Mouse (Mus musculus): ENCODE data around the gene Mea1. TPM values are rescaled to one million over a fixed set of nuclear protein-coding genes. Genes with fewer than 3 reads are reported as not detected.

The Mea1 gene
- polyA plus RNA-seq, 1 experiment: 216 TPM

GRCm38 (mm10) chr17:46667712-46668111, 10.9 kb upstream of the Mea1 start:
- Histone ChIP-seq H3K9me3 (no peaks in the 10 kb centered on the region), H3K27me3 (replicated peaks) (no peaks in the 10 kb centered on the region), H3K4me1 (peaks cover 12% of the 10 kb centered on the region), H3K4me3 (replicated peaks) (no peak overlapping the region), H3K36me3 (replicated peaks; ENCODE audit: low read length) (peaks cover 94% of the 10 kb centered on the region)
- TF ChIP-seq FLI1 (IDR thresholded peaks at IDR 0.05; ENCODE audit: low read length): no peak
- no peak for TF ChIP-seq GATA1 (IDR thresholded peaks at IDR 0.05; ENCODE audit: borderline replicate concordance, low read length)

DNA sequence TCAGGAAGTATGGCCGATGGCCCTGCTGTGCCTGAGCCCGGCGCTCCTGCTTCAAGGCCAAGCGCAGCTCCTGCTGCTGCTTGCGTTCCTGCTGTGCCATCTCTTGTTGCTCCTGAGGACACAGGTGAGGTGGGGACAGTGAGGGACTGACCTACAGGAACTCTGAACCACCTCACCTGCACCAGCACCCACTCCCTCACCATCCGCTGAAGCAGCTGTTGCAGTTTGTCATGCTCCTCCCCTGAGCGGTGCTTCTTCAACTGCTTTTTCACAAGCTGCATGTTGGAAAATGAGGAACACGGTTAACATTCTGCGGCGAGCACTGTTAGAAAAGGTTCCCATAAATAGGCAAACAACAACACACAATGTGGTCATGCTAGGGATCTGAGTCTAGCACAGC, 8.7 kb upstream of the Mea1 start:
- TF ChIP-seq FLI1 (IDR thresholded peaks at IDR 0.05; ENCODE audit: low read length): no peak
- H3K4me3 ChIP-seq (replicated peaks): no peak overlapping the region
- H3K36me3 ChIP-seq (replicated peaks; ENCODE audit: low read length): peaks cover 80% of the 10 kb centered on the region
- no peaks in the 10 kb centered on the region for H3K9me3 ChIP-seq
- H3K4me1 ChIP-seq: peaks cover 27% of the 10 kb centered on the region
- no peaks in the 10 kb centered on the region for H3K27me3 ChIP-seq (replicated peaks)

DNA sequence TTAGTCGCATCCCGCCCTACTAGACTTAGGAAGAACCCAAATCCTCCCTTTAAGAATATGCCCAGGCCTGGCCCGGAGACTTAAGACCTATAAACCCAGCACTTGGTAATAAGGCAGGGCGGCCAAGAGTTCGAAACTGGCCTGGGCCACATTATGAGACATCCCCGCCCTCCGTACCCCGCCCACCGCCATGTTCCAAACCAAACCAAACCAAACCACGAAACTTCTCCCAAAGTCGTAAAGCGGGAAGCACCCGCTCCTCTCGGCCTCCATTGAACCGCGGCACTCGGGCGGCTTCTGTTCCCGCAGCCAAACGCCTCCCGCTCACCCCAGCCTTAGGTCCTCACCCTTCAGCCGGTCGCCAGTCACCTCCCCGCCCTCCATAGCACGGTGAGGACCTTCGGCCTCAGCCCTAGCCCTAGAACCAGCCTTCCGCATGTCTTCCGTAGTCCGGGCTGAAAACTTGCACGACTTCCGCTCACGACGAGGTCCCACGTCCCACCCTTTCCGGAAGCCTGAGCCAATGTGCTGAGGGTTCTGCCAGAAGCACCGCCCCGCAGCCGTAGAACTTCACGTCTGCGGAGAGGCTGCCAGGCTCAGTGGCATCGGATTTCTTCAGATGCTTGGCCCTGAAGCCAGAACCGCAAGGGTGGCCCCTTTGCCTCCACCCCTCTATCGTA, 4.6 kb upstream of the Mea1 start, which contains the start of gene Rrp36:
Gene Rrp36 (minus strand): TSS at position 503 of the 680 bp plus-strand sequence.
- Histone ChIP-seq H3K27me3 (replicated peaks) (no peaks in the 10 kb centered on the region), H3K36me3 (replicated peaks; ENCODE audit: low read length) (peaks cover 82% of the 10 kb centered on the region), H3K4me3 (replicated peaks) (peak within 1 kb of the TSS; percentile 92), H3K9me3 (no peaks in the 10 kb centered on the region), H3K4me1 (peaks cover 66% of the 10 kb centered on the region)
- TF ChIP-seq GATA1 (IDR thresholded peaks at IDR 0.05; ENCODE audit: borderline replicate concordance, low read length) (no peak), FLI1 (IDR thresholded peaks at IDR 0.05; ENCODE audit: low read length) (peak; percentile 26; the same call in 1 of the 2 replicates)

DNA sequence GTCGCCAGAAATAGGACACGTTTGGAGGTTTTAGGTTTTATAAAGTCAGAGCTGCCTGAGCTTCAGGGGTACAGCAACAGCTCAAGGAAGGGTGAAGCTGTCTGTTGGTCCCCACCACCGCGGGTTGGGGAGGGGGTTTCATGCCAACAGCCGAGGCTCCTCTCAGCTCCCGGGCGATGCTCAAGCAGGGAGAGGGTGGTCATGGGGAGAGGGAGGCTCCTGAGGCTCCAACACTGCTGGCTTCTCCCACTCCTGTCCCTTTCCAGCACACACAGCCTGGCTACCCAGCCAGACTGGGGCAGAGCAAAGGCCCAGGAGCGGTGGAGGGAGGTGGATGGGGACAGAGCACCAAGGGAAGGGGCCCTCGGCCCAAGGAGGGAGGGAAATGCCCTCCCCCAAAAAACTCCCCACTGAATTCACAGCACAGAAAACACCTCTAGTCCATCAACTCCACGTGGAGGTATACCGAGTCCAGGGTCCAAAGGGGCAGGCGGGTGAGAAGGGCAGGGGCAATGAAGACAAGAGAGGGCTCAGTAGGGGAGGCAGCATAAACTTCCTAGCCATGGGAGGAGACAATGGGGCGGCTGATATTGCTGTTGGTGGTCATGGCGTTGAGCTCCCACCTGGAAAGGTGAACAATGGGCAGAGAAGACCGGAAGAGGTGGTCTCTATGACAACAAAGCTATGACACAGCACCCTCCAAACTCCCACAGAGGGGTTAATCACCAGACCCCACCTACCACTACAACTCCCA, 3.9 kb upstream of the Mea1 start:
- H3K9me3 ChIP-seq: no peaks in the 10 kb centered on the region
- peak overlapping the region; percentile 92 for H3K4me3 ChIP-seq (replicated peaks)
- TF ChIP-seq FLI1 (IDR thresholded peaks at IDR 0.05; ENCODE audit: low read length): no peak
- no peak for TF ChIP-seq GATA1 (IDR thresholded peaks at IDR 0.05; ENCODE audit: borderline replicate concordance, low read length)
- H3K36me3 ChIP-seq (replicated peaks; ENCODE audit: low read length): peaks cover 80% of the 10 kb centered on the region
- peaks cover 74% of the 10 kb centered on the region for H3K4me1 ChIP-seq
- H3K27me3 ChIP-seq (replicated peaks): no peaks in the 10 kb centered on the region

- Histone ChIP-seq H3K4me1 (peaks cover 72% of the 10 kb centered on the region), H3K9me3 (no peaks in the 10 kb centered on the region), H3K4me3 (replicated peaks) (peak overlapping the region; percentile 95), H3K36me3 (replicated peaks; ENCODE audit: low read length) (peaks cover 72% of the 10 kb centered on the region), H3K27me3 (replicated peaks) (no peaks in the 10 kb centered on the region)
- TF ChIP-seq GATA1 (IDR thresholded peaks at IDR 0.05; ENCODE audit: borderline replicate concordance, low read length): no peak
- no peak for TF ChIP-seq FLI1 (IDR thresholded peaks at IDR 0.05; ENCODE audit: low read length)
Measured at GRCm38 (mm10) chr17:46678911-46679310, 318 bp downstream of the Mea1 start.

GRCm38 (mm10) chr17:46679843-46680759, 1.5 kb downstream of the Mea1 start:
- TF ChIP-seq GATA1 (IDR thresholded peaks at IDR 0.05; ENCODE audit: borderline replicate concordance, low read length) (no peak), FLI1 (IDR thresholded peaks at IDR 0.05; ENCODE audit: low read length) (no peak)
- H3K27me3 ChIP-seq (replicated peaks): no peaks in the 10 kb centered on the region
- H3K36me3 ChIP-seq (replicated peaks; ENCODE audit: low read length): peaks cover 76% of the 10 kb centered on the region
- H3K9me3 ChIP-seq: no peaks in the 10 kb centered on the region
- peaks cover 63% of the 10 kb centered on the region for H3K4me1 ChIP-seq
- peak overlapping the region; percentile 95 for H3K4me3 ChIP-seq (replicated peaks)

GRCm38 (mm10) chr17:46680760-46681373, 2.3 kb downstream of the Mea1 start, which contains the start of gene Klhdc3:
TSS of gene Klhdc3 (minus strand) at chr17:46680914.
- peaks cover 76% of the 10 kb centered on the region for H3K36me3 ChIP-seq (replicated peaks; ENCODE audit: low read length)

DNA sequence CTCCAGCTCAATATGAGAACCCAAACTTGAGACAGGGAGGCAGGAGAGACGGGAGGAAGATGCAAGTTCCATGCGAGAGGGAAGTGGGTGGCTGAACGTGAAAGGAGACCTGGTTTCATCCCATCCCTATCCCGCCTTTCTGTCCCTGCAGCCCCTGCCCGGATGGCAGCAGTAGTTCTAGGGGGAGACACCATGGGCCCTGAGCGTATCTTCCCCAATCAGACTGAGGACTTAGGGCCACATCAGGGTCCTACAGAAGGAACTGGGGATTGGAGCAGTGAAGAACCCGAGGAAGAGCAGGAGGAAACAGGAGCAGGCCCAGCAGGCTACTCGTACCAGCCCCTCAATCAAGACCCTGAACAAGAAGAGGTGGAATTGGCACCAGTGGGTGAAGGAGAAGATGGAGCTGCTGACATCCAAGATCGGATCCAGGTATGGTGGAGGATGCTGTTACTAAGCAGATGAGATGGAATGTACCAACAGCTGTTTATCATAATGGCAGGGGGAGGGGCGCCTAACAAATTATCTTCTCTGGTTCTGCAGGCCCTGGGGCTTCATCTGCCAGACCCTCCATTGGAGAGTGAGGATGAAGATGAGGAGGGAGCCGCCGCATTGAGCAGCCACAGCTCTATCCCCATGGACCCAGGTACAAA, 3.0 kb downstream of the Mea1 start:
- Histone ChIP-seq H3K9me3 (no peaks in the 10 kb centered on the region), H3K4me1 (peaks cover 49% of the 10 kb centered on the region), H3K27me3 (replicated peaks) (no peaks in the 10 kb centered on the region), H3K4me3 (replicated peaks) (peak overlapping the region; percentile 95), H3K36me3 (replicated peaks; ENCODE audit: low read length) (peaks cover 76% of the 10 kb centered on the region)
- TF ChIP-seq GATA1 (IDR thresholded peaks at IDR 0.05; ENCODE audit: borderline replicate concordance, low read length) (no peak), FLI1 (IDR thresholded peaks at IDR 0.05; ENCODE audit: low read length) (no peak)

More at GRCm38 (mm10) chr17:46680760-46681373, 2.3 kb downstream of the Mea1 start, which contains the start of gene Klhdc3:
- TF ChIP-seq GATA1 (IDR thresholded peaks at IDR 0.05; ENCODE audit: borderline replicate concordance, low read length) (no peak), FLI1 (IDR thresholded peaks at IDR 0.05; ENCODE audit: low read length) (no peak)
- Histone ChIP-seq H3K4me1 (peaks cover 57% of the 10 kb centered on the region), H3K4me3 (replicated peaks) (peak within 1 kb of the TSS; percentile 95), H3K27me3 (replicated peaks) (no peaks in the 10 kb centered on the region), H3K9me3 (no peaks in the 10 kb centered on the region)

Measured in megakaryocyte, embryonic 14.5 days (primary cell).